Mouse (Mus musculus) embryonic stem cell, embryonic (primary cell): Measurements from ENCODE around the gene Scap.

ENCODE experiments used
- CTCF ChIA-PET, 4 experiments: fragments of 300-600 bp in 2 of 4; fragments of 350-600 bp in 2 of 4; sonication (Branson Sonifier 250); formaldehyde crosslinking; loops; one replicate each; lab custom pipeline; 2022; ENCODE audit warnings: inconsistent platforms in 2 of 4; lab: Charles Lee
- POLR2A ChIA-PET, 4 experiments: fragments of 300-600 bp in 2 of 4; fragments of 350-600 bp in 2 of 4; sonication (Branson Sonifier 250); formaldehyde crosslinking; loops; one replicate each; lab custom pipeline; 2022; ENCODE audit warnings: antibody characterized with exemption in 4 of 4, inconsistent platforms in 1 of 4; lab: Charles Lee

Scap gene

GRCm38 (mm10) chr9:110393295-110393694 lies 60.2 kb downstream of the Scap start:
- CTCF ChIA-PET: no interaction called here
- POLR2A ChIA-PET: no interaction called here

GRCm38 (mm10) chr9:110400650-110401049 lies 67.6 kb downstream of the Scap start:
- POLR2A ChIA-PET: interaction anchor here in 2 of 4 experiments (0.6 to 3.8 kb wide), 11 partner anchors 10 to 597 kb away, joined by 3 to 12 read pairs (median 4); partner anchors contain the start of genes Kif9 (in 1 of the 2), Klhl18 (in 1 of the 2) and Nradd (in 1 of the 2)
- CTCF ChIA-PET: interaction anchor here in 3 of 4 experiments (0.5 to 1.5 kb wide), 7 partner anchors 20 to 654 kb away, joined by 3 to 5 read pairs (median 4); partner anchors contain the start of gene Scap (in 1 of the 3)

GRCm38 (mm10) chr9:110402731-110403130 lies 69.6 kb downstream of the Scap start:
- ChIA-PET POLR2A (interaction anchor here in 3 of 4 experiments (0.7 to 1.1 kb wide), 3 partner anchors 46 to 252 kb away, joined by 3 read pairs; no protein-coding TSS in a partner anchor), CTCF (interaction anchor here in 2 of 4 experiments (0.6 to 1.6 kb wide), 4 partner anchors 9 to 379 kb away, joined by 4 to 8 read pairs (median 5); no protein-coding TSS in a partner anchor)

- POLR2A ChIA-PET: interaction anchor here in 3 of 4 experiments (0.7 to 1.1 kb wide), 3 partner anchors 45 to 251 kb away, joined by 3 read pairs; no protein-coding TSS in a partner anchor
- CTCF ChIA-PET: interaction anchor here in 2 of 4 experiments (0.6 to 1.6 kb wide), 4 partner anchors 11 to 378 kb away, joined by 4 to 8 read pairs (median 6); no protein-coding TSS in a partner anchor
Observed at GRCm38 (mm10) chr9:110403240-110403639, 70.2 kb downstream of the Scap start.

GRCm38 (mm10) chr9:110407311-110408098 lies 74.4 kb downstream of the Scap start:
- ChIA-PET CTCF (interaction anchor here (0.5 to 1.6 kb wide), 16 partner anchors 33 to 374 kb away, joined by 3 to 7 read pairs (median 4); partner anchors contain the start of gene Scap (in 2 of the 4)), POLR2A (interaction anchor here (0.6 to 3.5 kb wide), 64 partner anchors 9 to 682 kb away, joined by 3 to 31 read pairs (median 4); partner anchors contain the start of genes Elp6 (in 3 of the 4), Nradd (in 2 of the 4), Scap (in 2 of the 4) and Als2cl (in 1 of the 4))

- CTCF ChIA-PET: interaction anchor here (0.5 to 1.6 kb wide), 15 partner anchors 32 to 515 kb away, joined by 3 to 7 read pairs (median 4); partner anchors contain the start of gene Scap (in 2 of the 4)
Observed at GRCm38 (mm10) chr9:110408099-110408773, 75.1 kb downstream of the Scap start, which contains the start of gene Ptpn23. TSS of gene Ptpn23 (minus strand) at chr9:110408213.

GRCm38 (mm10) chr9:110410908-110411887 lies 78.1 kb downstream of the Scap start:
- ChIA-PET POLR2A (interaction anchor here (0.6 to 2.8 kb wide), 8 partner anchors 12 to 370 kb away, joined by 3 to 12 read pairs (median 4); partner anchors contain the start of gene Nradd (in 1 of the 4)), CTCF (interaction anchor here (0.6 to 2.9 kb wide), 38 partner anchors 9 to 472 kb away, joined by 3 to 32 read pairs (median 4); partner anchors contain the start of genes Nradd (in 2 of the 4) and Elp6 (in 1 of the 4))

More at GRCm38 (mm10) chr9:110408099-110408773, 75.1 kb downstream of the Scap start, which contains the start of gene Ptpn23:
- POLR2A ChIA-PET: interaction anchor here (0.6 to 3.5 kb wide), 83 partner anchors 9 to 1460 kb away, joined by 3 to 31 read pairs (median 4); partner anchors contain the start of genes Elp6 (in 3 of the 4), Nradd (in 2 of the 4), Als2cl (in 1 of the 4) and Epm2aip1 (in 1 of the 4)

GRCm38 (mm10) chr9:110412926-110413325 lies 79.8 kb downstream of the Scap start:
- CTCF ChIA-PET: interaction anchor here (0.6 to 2.1 kb wide), 11 partner anchors 35 to 368 kb away, joined by 3 to 15 read pairs (median 3); no protein-coding TSS in a partner anchor
- POLR2A ChIA-PET: interaction anchor here in 1 of 4 experiments (0.7 kb wide), 1 partner anchor 253 kb away, joined by 4 read pairs; no protein-coding TSS in a partner anchor

GRCm38 (mm10) chr9:110413785-110414184 lies 80.7 kb downstream of the Scap start:
- ChIA-PET CTCF (interaction anchor here in 3 of 4 experiments (0.5 to 2.0 kb wide), 22 partner anchors 10 to 1008 kb away, joined by 3 to 15 read pairs (median 4); no protein-coding TSS in a partner anchor), POLR2A (interaction anchor here (0.6 to 1.1 kb wide), 11 partner anchors 8 to 553 kb away, joined by 3 to 4 read pairs (median 3); no protein-coding TSS in a partner anchor)

- ChIA-PET POLR2A (interaction anchor here in 3 of 4 experiments (0.6 to 1.9 kb wide), 3 partner anchors 11 to 124 kb away, joined by 4 read pairs; partner anchors contain the start of gene Ptpn23 (in 1 of the 3)), CTCF (interaction anchor here in 2 of 4 experiments (1.6 kb wide), 2 partner anchors 30 to 290 kb away, joined by 4 read pairs; no protein-coding TSS in a partner anchor)
Observed at GRCm38 (mm10) chr9:110419511-110420112, 86.5 kb downstream of the Scap start, which contains the start of gene Ngp. TSS of gene Ngp (plus strand) at chr9:110419747.

- POLR2A ChIA-PET: interaction anchor here in 2 of 4 experiments (0.6 to 1.9 kb wide), 2 partner anchors 9 to 20 kb away, joined by 4 to 5 read pairs; no protein-coding TSS in a partner anchor
- CTCF ChIA-PET: interaction anchor here in 3 of 4 experiments (0.6 kb wide), 3 partner anchors 138 to 533 kb away, joined by 3 to 6 read pairs (median 3); no protein-coding TSS in a partner anchor
Observed at GRCm38 (mm10) chr9:110431241-110431640, 98.2 kb downstream of the Scap start.

GRCm38 (mm10) chr9:110433045-110433444 lies 100.0 kb downstream of the Scap start:
- POLR2A ChIA-PET: interaction anchor here in 2 of 4 experiments (0.6 to 0.7 kb wide), 3 partner anchors 22 to 641 kb away, joined by 4 to 5 read pairs (median 4); no protein-coding TSS in a partner anchor

More at GRCm38 (mm10) chr9:110433045-110433444, 100.0 kb downstream of the Scap start:
- CTCF ChIA-PET: interaction anchor here in 1 of 4 experiments (0.5 kb wide), 1 partner anchor 295 kb away, joined by 3 read pairs; no protein-coding TSS in a partner anchor
